Mouse (Mus musculus) E14TG2a.4 (cell line): ENCODE data around the gene Vsig10l.

ENCODE experiments used
- H3K27me3 ChIP-seq: 2 replicates; pipeline ENCODE4 v1.6.1; 2014; ENCODE audit warnings: low read length, control low read depth; ENCODE audit not compliant: insufficient read depth
- H3K36me3 ChIP-seq: 2 replicates; pipeline ENCODE4 v1.6.1; 2014; ENCODE audit warnings: low read length, control low read depth; ENCODE audit not compliant: insufficient read depth
- H3K4me1 ChIP-seq: replicated peaks from 2 replicates; pipeline ENCODE4 v1.6.1; 2014; ENCODE audit warnings: low read depth, low read length, control low read depth
- H3K4me3 ChIP-seq: replicated peaks from 2 replicates; pipeline ENCODE4 v1.5.1; 2014; ENCODE audit warnings: mild to moderate bottlenecking, low read length
- H3K9me3 ChIP-seq: 2 replicates; pipeline ENCODE4 v1.6.1; 2014; ENCODE audit warnings: low read length, control low read depth
- CTCF ChIP-seq: conservative IDR thresholded peaks from 2 replicates; pipeline ENCODE4 v1.5.1; 2014; ENCODE audit warnings: low read length
- NANOG ChIP-seq: IDR thresholded peaks from 2 replicates; pipeline ENCODE4 v1.6.1; 2014; ENCODE audit warnings: borderline replicate concordance, low read length, mixed read lengths
- POU5F1 ChIP-seq: IDR thresholded peaks from 2 replicates; pipeline ENCODE4 v1.6.1; 2014; ENCODE audit warnings: low read length, borderline replicate concordance

The Vsig10l gene

GRCm38 (mm10) chr7:43436341-43437255 lies 26.4 kb upstream of the Vsig10l start, which contains the start of gene Nkg7:
TSS of gene Nkg7 (plus strand) at chr7:43437073.
- Histone ChIP-seq H3K4me3 (no peak within 1 kb of the TSS), H3K27me3 (peaks cover 6% of the 10 kb centered on the region; the same call in 1 of the 2 replicates), H3K4me1 (peaks cover 51% of the 10 kb centered on the region), H3K36me3 (no peaks in the 10 kb centered on the region), H3K9me3 (0 out of 2 replicates have a peak, but pooled peaks cover 3% of the 10 kb centered on the region)
- TF ChIP-seq NANOG (no peak), POU5F1 (no peak), CTCF (no peak)

GRCm38 (mm10) chr7:43438611-43439010 lies 24.3 kb upstream of the Vsig10l start:
- Histone ChIP-seq H3K36me3 (no peaks in the 10 kb centered on the region), H3K27me3 (peaks cover 6% of the 10 kb centered on the region; the same call in 1 of the 2 replicates), H3K4me3 (no peak overlapping the region), H3K9me3 (no peaks in the 10 kb centered on the region), H3K4me1 (peaks cover 55% of the 10 kb centered on the region)
- TF ChIP-seq NANOG = no peak
- no peak for TF ChIP-seq POU5F1

- no peaks in the 10 kb centered on the region for H3K9me3 ChIP-seq
- H3K27me3 ChIP-seq = peaks cover 6% of the 10 kb centered on the region; the same call in 1 of the 2 replicates
- H3K36me3 ChIP-seq = 0 out of 2 replicates have a peak, but pooled peaks cover under 1% of the 10 kb centered on the region
- H3K4me1 ChIP-seq = peaks cover 53% of the 10 kb centered on the region
- no peak for TF ChIP-seq NANOG
- TF ChIP-seq CTCF = no peak
- TF ChIP-seq POU5F1 = no peak
- no peak within 1 kb of the TSS for H3K4me3 ChIP-seq
Observed at GRCm38 (mm10) chr7:43440482-43440881, 22.5 kb upstream of the Vsig10l start, which contains the start of gene Cldnd2. TSS of gene Cldnd2 (plus strand) at chr7:43440782.

GRCm38 (mm10) chr7:43441071-43441470 lies 21.9 kb upstream of the Vsig10l start:
- Histone ChIP-seq H3K27me3 (peaks cover 6% of the 10 kb centered on the region; the same call in 1 of the 2 replicates), H3K36me3 (peaks cover 6% of the 10 kb centered on the region; the same call in 1 of the 2 replicates), H3K9me3 (no peaks in the 10 kb centered on the region), H3K4me1 (peaks cover 56% of the 10 kb centered on the region), H3K4me3 (no peak overlapping the region)
- TF ChIP-seq NANOG = no peak
- no peak for TF ChIP-seq CTCF
- TF ChIP-seq POU5F1 = no peak

- Histone ChIP-seq H3K36me3 (peaks cover 22% of the 10 kb centered on the region), H3K4me3 (peak overlapping the region; percentile 84), H3K4me1 (peaks cover 70% of the 10 kb centered on the region), H3K27me3 (peaks cover 6% of the 10 kb centered on the region; the same call in 1 of the 2 replicates), H3K9me3 (no peaks in the 10 kb centered on the region)
- TF ChIP-seq POU5F1 (no peak), CTCF (no peak), NANOG (no peak)
Observed at GRCm38 (mm10) chr7:43442684-43443083, 20.3 kb upstream of the Vsig10l start.

GRCm38 (mm10) chr7:43443126-43443916 lies 19.6 kb upstream of the Vsig10l start:
- TF ChIP-seq CTCF = no peak
- TF ChIP-seq NANOG = no peak
- TF ChIP-seq POU5F1 = no peak
- peak overlapping the region; percentile 84 for H3K4me3 ChIP-seq

GRCm38 (mm10) chr7:43443917-43444293 lies 19.0 kb upstream of the Vsig10l start, which contains the start of the genes Etfb and Gm45233:
TSS of gene Etfb (plus strand) at chr7:43444083.
TSS of gene Gm45233 (plus strand) at chr7:43444128.
- Histone ChIP-seq H3K4me3 (peak within 1 kb of the TSS; percentile 84), H3K27me3 (peaks cover 6% of the 10 kb centered on the region; the same call in 1 of the 2 replicates), H3K36me3 (peaks cover 28% of the 10 kb centered on the region), H3K9me3 (no peaks in the 10 kb centered on the region), H3K4me1 (peaks cover 77% of the 10 kb centered on the region)
- TF ChIP-seq NANOG = no peak
- no peak for TF ChIP-seq POU5F1
- no peak for TF ChIP-seq CTCF

More at GRCm38 (mm10) chr7:43443126-43443916, 19.6 kb upstream of the Vsig10l start:
- Histone ChIP-seq H3K36me3 (peaks cover 25% of the 10 kb centered on the region), H3K27me3 (peaks cover 6% of the 10 kb centered on the region; the same call in 1 of the 2 replicates), H3K9me3 (no peaks in the 10 kb centered on the region), H3K4me1 (peaks cover 72% of the 10 kb centered on the region)
